ENCODE assay signal across 22 mouse cellular contexts in the genomic region with DNA sequence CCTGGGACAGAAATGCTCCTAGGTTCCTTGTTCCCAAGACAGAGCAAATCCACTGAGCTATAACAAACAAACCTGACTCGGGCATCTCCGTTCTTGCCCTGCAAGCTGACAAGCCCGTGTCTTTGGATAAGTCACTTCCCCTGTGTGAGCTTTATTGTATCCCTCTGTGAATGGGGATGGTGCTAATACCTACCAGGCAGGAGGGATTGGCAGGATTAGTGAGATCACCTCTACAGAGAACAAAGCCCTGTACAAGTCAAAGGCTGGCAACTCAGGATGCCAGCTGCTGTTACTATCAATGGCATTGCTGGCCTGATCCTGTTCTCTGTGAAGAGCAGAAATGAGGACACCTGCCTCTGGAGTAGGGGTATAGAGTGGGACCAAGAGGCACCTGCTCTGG. TPM values are rescaled to one million over a fixed set of nuclear protein-coding genes. Genes with fewer than 3 reads are reported as not detected.
DNase-seq lines count a peak whose midpoint lies in the region; ATAC-seq and TF ChIP-seq lines count a peak whose summit lies in the region.
"Had no signal": no experiment of that assay in that cellular context is flagged by ENCODE, and none has a peak within 500 bp of the region (broad histone marks: within the 10 kb centered on the region; RNA-seq: fewer than 3 reads in every experiment).

No protein-coding gene starts in this region.

- no peak for TF ChIP-seq CTCF in gastrocnemius, adult 2 months (IDR thresholded peaks at IDR 0.05)

- peak overlapping the region; percentile 89 for H3K27ac ChIP-seq in gastrocnemius, adult 2 months
- 0 out of 2 replicates have a peak overlapping the region, but pooled peaks have one; percentile 9 for H3K27ac ChIP-seq in heart, embryonic 13.5 days (replicated peaks)
- H3K27ac ChIP-seq: embryonic facial prominence, embryonic 12.5 days; forebrain, embryonic 13.5 days; forebrain, embryonic 15.5 days had no signal

- H3K4me3 ChIP-seq in gastrocnemius, adult 2 months = no peak overlapping the region; the same call in 1 of the 2 replicates
- no peak overlapping the region for H3K4me3 ChIP-seq in heart, embryonic 13.5 days
- H3K4me3 ChIP-seq: embryonic facial prominence, embryonic 10.5 days; embryonic facial prominence, embryonic 12.5 days; forebrain, embryonic 13.5 days; forebrain, embryonic 15.5 days had no signal

- peaks cover 89% of the 10 kb centered on the region for H3K36me3 ChIP-seq in heart, embryonic 13.5 days
- H3K36me3 ChIP-seq: G1E had no signal

- 76% methylated on average over 3 of the region's 3 CpGs for WGBS in heart, embryonic 13.5 days

- H3K4me1 ChIP-seq in heart, embryonic 13.5 days = peaks cover 85% of the 10 kb centered on the region
- H3K4me1 ChIP-seq: forebrain, embryonic 15.5 days had no signal

- DNase-seq in gastrocnemius, adult 2 months = no peak
- no peak for DNase-seq in gastrocnemius, adult 8-10 months (ENCODE audit: low spot score in 2 of 2)
- DNase-seq in heart, postnatal 25 days (ENCODE audit: low spot score) = no peak
- DNase-seq in retina, adult 2 months (ENCODE audit: low read depth, low spot score) = peak; percentile 51
- no peak for DNase-seq in retina, embryonic 14.5 days (ENCODE audit: low spot score)
- DNase-seq: adrenal gland, adult 8-10 months; adrenal gland, postnatal 14 days; adrenal gland, postnatal 36 days; B cell, adult 2 months; cerebellum, adult 11-12 months; cerebellum, adult 9-10 months; cerebellum, postnatal 10 days had no signal

- no peak overlapping the region for H3K4me2 ChIP-seq in heart, embryonic 13.5 days
- H3K4me2 ChIP-seq: embryonic facial prominence, embryonic 12.5 days; forebrain, embryonic 13.5 days; forebrain, embryonic 15.5 days had no signal

- no peak overlapping the region for H3K9ac ChIP-seq in heart, embryonic 13.5 days
- H3K9ac ChIP-seq: embryonic facial prominence, embryonic 12.5 days; forebrain, embryonic 13.5 days; forebrain, embryonic 15.5 days had no signal

- H3K9me3 ChIP-seq in heart, embryonic 13.5 days = no peaks in the 10 kb centered on the region
- H3K9me3 ChIP-seq: embryonic facial prominence, embryonic 10.5 days; embryonic facial prominence, embryonic 12.5 days; forebrain, embryonic 13.5 days; forebrain, embryonic 15.5 days; G1E had no signal

- no peak for ATAC-seq in heart, embryonic 13.5 days (ENCODE audit: extremely low read depth, insufficient number of reproducible peaks, low FRiP score, low TSS enrichment)
- ATAC-seq: activated CD4-positive, CD25-positive, alpha-beta regulatory T cell, adult 4 months; CD4-positive, CD25-positive, alpha-beta regulatory T cell, adult 4 months; forebrain, embryonic 13.5 days; forebrain, embryonic 15.5 days; Patski had no signal

- intact Hi-C loops in gastrocnemius, adult 2 months (cut with DNase I) = loop anchor here (5.0 kb wide), 1 partner anchor 33 kb away; no protein-coding TSS in a partner anchor
- intact Hi-C loops in heart, postnatal 25 days (cut with DNase I) = loop anchor here (5.0 kb wide), 1 partner anchor 33 kb away; no protein-coding TSS in a partner anchor

- H3K27me3 ChIP-seq in heart, embryonic 13.5 days (replicated peaks) = no peaks in the 10 kb centered on the region
- H3K27me3 ChIP-seq: CH12.LX; embryonic facial prominence, embryonic 12.5 days; forebrain, embryonic 13.5 days; forebrain, embryonic 15.5 days; Patski had no signal

RNA-seq across cellular contexts. Expression of gene Gmppa, which starts 30.2 kb away (rescaled TPM):
- 10 to 100 TPM; 41.1 to 42.7 TPM for total RNA-seq in gastrocnemius, adult 2 months (2021)
- 10 to 100 TPM; 41.1 to 50.3 (median 42.8) TPM for total RNA-seq in gastrocnemius, adult 8-10 months (2022)
- polyA plus RNA-seq in heart, embryonic 13.5 days (2015; fragmentation: Nextera tagmentation; extraction: Ambion mirVana) = 70.7 and 73.7 TPM in 2 replicates
- 10 to 100 TPM; 36.6 to 37.3 TPM for total RNA-seq in heart, postnatal 25 days (2021)

RNA-seq across cellular contexts. Expression of gene Speg, which starts 30.4 kb away (rescaled TPM):
- 100 to 1,000 TPM; 268 to 311 TPM for total RNA-seq in gastrocnemius, adult 2 months (2021)
- 100 to 1,000 TPM; 283 to 320 (median 317) TPM for total RNA-seq in gastrocnemius, adult 8-10 months (2022)
- 55.1 and 58.8 TPM in 2 replicates for polyA plus RNA-seq in heart, embryonic 13.5 days (2015; fragmentation: Nextera tagmentation; extraction: Ambion mirVana)
- 100 to 1,000 TPM; 141 to 144 TPM for total RNA-seq in heart, postnatal 25 days (2021)
- polyA plus RNA-seq: activated CD4-positive, CD25-positive, alpha-beta regulatory T cell, adult 4 months had no signal

RNA-seq across cellular contexts. Expression of gene Asic4, which starts 44.7 kb away (rescaled TPM):
- total RNA-seq in gastrocnemius, adult 2 months (2021) = not detected
- total RNA-seq in gastrocnemius, adult 8-10 months (2022) = not detected
- 0.28 and 0.31 TPM in 2 replicates for polyA plus RNA-seq in heart, embryonic 13.5 days (2015; fragmentation: Nextera tagmentation; extraction: Ambion mirVana)
- not detected for total RNA-seq in heart, postnatal 25 days (2021)
- total RNA-seq: CH12.LX had no signal
- polyA plus RNA-seq: activated CD4-positive, CD25-positive, alpha-beta regulatory T cell, adult 4 months; CD4-positive, CD25-positive, alpha-beta regulatory T cell, adult 4 months had no signal

RNA-seq across cellular contexts. Expression of gene Des, which starts 45.4 kb away (rescaled TPM):
- 1,000 to 10,000 TPM; 2,035 to 2,198 TPM for total RNA-seq in gastrocnemius, adult 2 months (2021)
- total RNA-seq in gastrocnemius, adult 8-10 months (2022) = 1,000 to 10,000 TPM; 2,187 to 2,605 (median 2,481) TPM
- 393 and 426 TPM in 2 replicates for polyA plus RNA-seq in heart, embryonic 13.5 days (2015; fragmentation: Nextera tagmentation; extraction: Ambion mirVana)
- 1,000 to 10,000 TPM; 1,261 to 1,294 TPM for total RNA-seq in heart, postnatal 25 days (2021)
- polyA plus RNA-seq: activated CD4-positive, CD25-positive, alpha-beta regulatory T cell, adult 4 months; CD4-positive, CD25-positive, alpha-beta regulatory T cell, adult 4 months had no signal
